Mouse (Mus musculus) megakaryocyte, embryonic 14.5 days (primary cell): ENCODE data around the gene Serinc1.

ENCODE experiments used
- FLI1 ChIP-seq: IDR thresholded peaks from 2 replicates; pipeline ENCODE4 v1.6.1; 2012; ENCODE audit warnings: low read length, inconsistent platforms, mixed read lengths
- GATA1 ChIP-seq: IDR thresholded peaks from 3 replicates; pipeline ENCODE4 v1.6.1; 2012; ENCODE audit warnings: mixed read lengths, low read length, inconsistent platforms, borderline replicate concordance

GRCm38 (mm10) chr10:57526469-57526868 lies 5.9 kb downstream of the Serinc1 start:
- TF ChIP-seq GATA1 = no peak
- TF ChIP-seq FLI1 = no peak
